Mouse (Mus musculus) stomach, embryonic 14.5 days (tissue): Measurements from ENCODE around the gene Tysnd1. TPM values are rescaled to one million over a fixed set of nuclear protein-coding genes. Genes with fewer than 3 reads are reported as not detected.

Experiments used
- ATAC-seq: fragments of 200-750 bp; cut with Nextera tagmentation; 2 replicates; pipeline ENCODE4 v1.8.0; 2017; ENCODE audit warnings: low read depth, moderate TSS enrichment; ENCODE audit not compliant: insufficient number of reproducible peaks, insufficient read depth, low FRiP score
- H3K27ac ChIP-seq: fragments of 300-500 bp; sonication (generic); 2 replicates; pipeline ENCODE4 v1.5.1; 2014; ENCODE audit warnings: mild to moderate bottlenecking, low read length, moderate library complexity, mixed read lengths
- H3K27me3 ChIP-seq: fragments of 300-500 bp; sonication (generic); 2 replicates; pipeline ENCODE4 v1.6.1; 2014; ENCODE audit warnings: low read length, control low read depth, mixed read lengths; ENCODE audit not compliant: control insufficient read depth, insufficient read depth
- H3K36me3 ChIP-seq: fragments of 300-500 bp; sonication (generic); 2 replicates; pipeline ENCODE4 v1.6.1; 2014; ENCODE audit warnings: mild to moderate bottlenecking, control low read depth, low read length, moderate library complexity, mixed read lengths; ENCODE audit not compliant: control insufficient read depth, insufficient read depth
- H3K4me1 ChIP-seq: fragments of 300-500 bp; sonication (generic); 2 replicates; pipeline ENCODE4 v1.6.1; 2014; ENCODE audit warnings: low read length, control low read depth, mixed read lengths; ENCODE audit not compliant: control insufficient read depth, insufficient read depth
- H3K4me2 ChIP-seq: fragments of 300-500 bp; sonication (generic); replicated peaks from 2 replicates; pipeline ENCODE4 v1.6.1; 2014; ENCODE audit warnings: low read depth, low read length, control low read depth
- H3K4me3 ChIP-seq: fragments of 300-500 bp; sonication (generic); 2 replicates; pipeline ENCODE4 v1.5.1; 2014; ENCODE audit warnings: low read depth, low read length, control low read depth
- H3K9ac ChIP-seq: fragments of 300-500 bp; sonication (generic); replicated peaks from 2 replicates; pipeline ENCODE4 v1.6.1; 2014; ENCODE audit warnings: low read depth, mild to moderate bottlenecking, control low read depth, low read length, moderate library complexity, mixed read lengths
- H3K9me3 ChIP-seq: fragments of 300-500 bp; sonication (generic); 2 replicates; pipeline ENCODE4 v1.6.1; 2016; ENCODE audit warnings: low read depth, low read length, control low read depth; ENCODE audit not compliant: control insufficient read depth
- WGBS: fragments of 180-500 bp; shearing (Covaris S2); extraction: QIAGEN DNeasy Blood & Tissue Kit; methylation state at CpG from one replicate; pipeline ENCODE4 v1.1.7; 2014; 5-methylcytosine and 5-hydroxymethylcytosine counted together
- polyA plus RNA-seq: library from polyadenylated mRNA; unstranded; fragments of >200 nt; fragmentation: Nextera tagmentation; extraction: Ambion mirVana; gene quantifications from 2 replicates; pipeline ENCODE4 v1.2.1, GENCODE M21; 2014

Gene Tysnd1
- polyA plus RNA-seq, 1 experiment from 2014 or later: 27.5 TPM

- Histone ChIP-seq H3K36me3 (peaks cover 56% of the 10 kb centered on the region), H3K4me2 (no peak overlapping the region), H3K27ac (no peak overlapping the region), H3K4me1 (no peaks in the 10 kb centered on the region), H3K9me3 (no peaks in the 10 kb centered on the region), H3K27me3 (no peaks in the 10 kb centered on the region), H3K4me3 (no peak overlapping the region), H3K9ac (no peak overlapping the region)
- WGBS: 93% methylated on average over 3 of the region's 3 CpGs
- ATAC-seq: no peak
Observed at GRCm38 (mm10) chr10:61670758-61671157, 24.6 kb upstream of the Tysnd1 start.

GRCm38 (mm10) chr10:61675935-61676334 is 19.4 kb upstream of the Tysnd1 start:
- no peak overlapping the region for H3K27ac ChIP-seq
- no peaks in the 10 kb centered on the region for H3K4me1 ChIP-seq
- H3K27me3 ChIP-seq: no peaks in the 10 kb centered on the region
- H3K9ac ChIP-seq: no peak overlapping the region
- ATAC-seq: no peak
- H3K36me3 ChIP-seq: peaks cover 24% of the 10 kb centered on the region
- no peak overlapping the region for H3K4me3 ChIP-seq
- no peak overlapping the region for H3K4me2 ChIP-seq
- 78% methylated on average over 3 of the region's 3 CpGs for WGBS
- no peaks in the 10 kb centered on the region for H3K9me3 ChIP-seq

GRCm38 (mm10) chr10:61679545-61679944 is 15.8 kb upstream of the Tysnd1 start:
- H3K27ac ChIP-seq: peak overlapping the region; percentile 68
- 34% methylated on average over 9 of the region's 9 CpGs for WGBS
- 0 out of 2 replicates have a peak, but pooled peaks have one; percentile 2 for ATAC-seq

GRCm38 (mm10) chr10:61680015-61680913 is 15.1 kb upstream of the Tysnd1 start, which contains the start of gene Sar1a:
Gene Sar1a, plus strand, starts transcription at chr10:61680299.
- peak within 1 kb of the TSS; percentile 73 for H3K9ac ChIP-seq
- peak within 1 kb of the TSS; percentile 67 for H3K4me2 ChIP-seq
- H3K4me3 ChIP-seq: peak within 1 kb of the TSS; percentile 75
- H3K4me1 ChIP-seq: peaks cover 5% of the 10 kb centered on the region
- no peaks in the 10 kb centered on the region for H3K27me3 ChIP-seq
- peaks cover 14% of the 10 kb centered on the region; the same call in 1 of the 2 replicates for H3K36me3 ChIP-seq
- ATAC-seq: peak; percentile 100
- under 1% methylated on average over 77 of the region's 84 CpGs for WGBS
- H3K9me3 ChIP-seq: no peaks in the 10 kb centered on the region
- peak within 1 kb of the TSS; percentile 68 for H3K27ac ChIP-seq

More at GRCm38 (mm10) chr10:61679545-61679944, 15.8 kb upstream of the Tysnd1 start:
- Histone ChIP-seq H3K9ac (peak overlapping the region; percentile 59), H3K4me3 (peak overlapping the region; percentile 75), H3K36me3 (peaks cover 13% of the 10 kb centered on the region; the same call in 1 of the 2 replicates), H3K27me3 (no peaks in the 10 kb centered on the region), H3K4me1 (peaks cover 5% of the 10 kb centered on the region), H3K9me3 (no peaks in the 10 kb centered on the region), H3K4me2 (peak overlapping the region; percentile 67)

GRCm38 (mm10) chr10:61689405-61689804 is 5.9 kb upstream of the Tysnd1 start:
- H3K36me3 ChIP-seq: peaks cover 77% of the 10 kb centered on the region
- no peak overlapping the region for H3K4me3 ChIP-seq
- no peak overlapping the region for H3K4me2 ChIP-seq
- no peak overlapping the region for H3K27ac ChIP-seq
- WGBS: 85% methylated on average over 8 of the region's 8 CpGs
- no peaks in the 10 kb centered on the region for H3K27me3 ChIP-seq
- H3K4me1 ChIP-seq: no peaks in the 10 kb centered on the region
- no peak for ATAC-seq
- no peaks in the 10 kb centered on the region for H3K9me3 ChIP-seq
- no peak overlapping the region for H3K9ac ChIP-seq

- Histone ChIP-seq H3K27me3 (no peaks in the 10 kb centered on the region), H3K9ac (no peak overlapping the region), H3K4me3 (no peak overlapping the region), H3K4me2 (no peak overlapping the region), H3K36me3 (peaks cover 43% of the 10 kb centered on the region), H3K4me1 (peaks cover 14% of the 10 kb centered on the region), H3K9me3 (no peaks in the 10 kb centered on the region), H3K27ac (no peak overlapping the region)
- ATAC-seq: no peak
- WGBS: 70% methylated on average over 4 of the region's 4 CpGs
Observed at GRCm38 (mm10) chr10:61693563-61693962, 1.8 kb upstream of the Tysnd1 start.

GRCm38 (mm10) chr10:61695703-61696559 is 617 bp downstream of the Tysnd1 start:
- WGBS: under 1% methylated on average over 102 of the region's 111 CpGs

GRCm38 (mm10) chr10:61696560-61696823 is 1.2 kb downstream of the Tysnd1 start:
- 9% methylated on average over 19 of the region's 19 CpGs for WGBS
- ATAC-seq: no peak
- Histone ChIP-seq H3K27me3 (no peaks in the 10 kb centered on the region), H3K4me2 (peak overlapping the region; percentile 100), H3K4me1 (peaks cover 14% of the 10 kb centered on the region), H3K27ac (no peak overlapping the region), H3K4me3 (peak overlapping the region; percentile 98), H3K36me3 (peaks cover 20% of the 10 kb centered on the region), H3K9ac (peak overlapping the region; percentile 79), H3K9me3 (no peaks in the 10 kb centered on the region)

More at GRCm38 (mm10) chr10:61695703-61696559, 617 bp downstream of the Tysnd1 start:
- no peaks in the 10 kb centered on the region for H3K27me3 ChIP-seq
- peak; percentile 6; the same call in 1 of the 2 replicates for ATAC-seq
- H3K27ac ChIP-seq: peak overlapping the region; percentile 55; the same call in 1 of the 2 replicates
- H3K4me3 ChIP-seq: peak overlapping the region; percentile 98
- peak overlapping the region; percentile 100 for H3K4me2 ChIP-seq
- H3K9me3 ChIP-seq: no peaks in the 10 kb centered on the region
- peaks cover 26% of the 10 kb centered on the region for H3K36me3 ChIP-seq
- peaks cover 14% of the 10 kb centered on the region for H3K4me1 ChIP-seq
- H3K9ac ChIP-seq: peak overlapping the region; percentile 79
